Mouse (Mus musculus) CH12.LX (cell line): ENCODE data around the gene Lgals7.

ENCODE experiments used
- CHD1 ChIP-seq: IDR thresholded peaks from 2 replicates; pipeline ENCODE4 v1.6.1; 2012; ENCODE audit warnings: low read depth, low read length, improper control_type of control experiment, inconsistent platforms
- CHD2 ChIP-seq: IDR thresholded peaks from 2 replicates; pipeline ENCODE4 v1.6.1; 2011; ENCODE audit warnings: low read length, improper control_type of control experiment
- CTCF ChIP-seq, 2 experiments: IDR thresholded peaks in 1 of 2; conservative IDR thresholded peaks in 1 of 2; 2 replicates each; pipeline ENCODE4 v1.5.1; 2011 to 2012; ENCODE audit warnings: low read depth in 2 of 2, low read length in 2 of 2, improper control_type of control experiment in 1 of 2, inconsistent platforms in 1 of 2, mild to moderate bottlenecking in 1 of 2, moderate library complexity in 1 of 2
- E2F4 ChIP-seq: IDR thresholded peaks from 2 replicates; pipeline ENCODE4 v1.6.1; 2011; ENCODE audit warnings: low read depth, low read length, improper control_type of control experiment; ENCODE audit not compliant: insufficient replicate concordance
- HCFC1 ChIP-seq: IDR thresholded peaks from 2 replicates; pipeline ENCODE4 v1.6.1; 2012; ENCODE audit warnings: low read depth, mild to moderate bottlenecking, inconsistent platforms, low read length, improper control_type of control experiment
- JUND ChIP-seq: conservative IDR thresholded peaks from 2 replicates; pipeline ENCODE4 v1.6.1; 2011; ENCODE audit warnings: low read depth, low read length, improper control_type of control experiment
- POLR2A ChIP-seq: IDR thresholded peaks from 2 replicates; pipeline ENCODE4 v1.6.1; 2011; ENCODE audit warnings: low read depth, mild to moderate bottlenecking, improper control_type of control experiment, low read length
- RCOR1 ChIP-seq: conservative IDR thresholded peaks from 2 replicates; pipeline ENCODE4 v1.6.1; 2012; ENCODE audit warnings: low read depth, mild to moderate bottlenecking, inconsistent platforms, low read length, improper control_type of control experiment
- USF1 ChIP-seq: IDR thresholded peaks from 2 replicates; pipeline ENCODE4 v1.6.1; 2014; ENCODE audit warnings: low read depth, mild to moderate bottlenecking, inconsistent platforms, low read length, improper control_type of control experiment
- ZC3H11A ChIP-seq: IDR thresholded peaks from 2 replicates; pipeline ENCODE4 v1.6.1; 2012; ENCODE audit warnings: low read depth, mild to moderate bottlenecking, inconsistent platforms, low read length, improper control_type of control experiment
- ZNF384 ChIP-seq: IDR thresholded peaks from 2 replicates; pipeline ENCODE4 v1.6.1; 2012; ENCODE audit warnings: low read depth, low read length, improper control_type of control experiment, inconsistent platforms

DNA sequence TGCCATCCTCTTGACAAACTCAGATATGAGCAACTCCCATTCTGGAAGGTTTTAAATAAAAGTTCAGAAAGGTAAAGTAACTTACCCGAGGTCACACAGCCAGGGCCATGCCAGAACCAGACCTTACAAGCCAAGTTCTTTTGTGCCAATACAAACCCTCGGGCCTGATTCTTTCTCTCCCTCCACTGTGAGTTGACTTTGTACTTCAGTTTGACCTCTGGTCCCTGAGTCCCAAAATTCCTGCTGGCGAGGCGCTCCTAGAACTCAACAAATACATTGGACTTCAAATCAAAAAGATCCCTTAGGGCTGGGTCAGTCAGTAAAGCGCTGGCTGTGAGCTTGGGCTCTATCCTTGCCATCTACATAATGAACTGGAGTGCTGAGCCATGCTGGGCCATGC lies 26.7 kb upstream of the Lgals7 start:
- TF ChIP-seq E2F4 (no peak), ZC3H11A (no peak), CTCF (conservative IDR thresholded peaks at IDR 0.05 in 1 of 2, IDR thresholded peaks at IDR 0.05 in 1 of 2; ENCODE audit: low read depth in 2 of 2, low read length in 2 of 2) (no peak), CHD2 (no peak), RCOR1 (no peak), HCFC1 (no peak), USF1 (no peak), POLR2A (no peak), JUND (no peak), ZNF384 (no peak), CHD1 (no peak)
